Mouse (Mus musculus) left cerebral cortex, adult 11 months (tissue): ENCODE data around the gene Bglap2.
A peak's percentile ranks its signal among the peaks of the same experiment; 100 is the strongest.
"Not testable (repeated sequence)": the region's sequence is repeated elsewhere in the genome, so short reads cannot be mapped to it uniquely, and the experiment has no call there.

Source experiments
- DNase-seq: peaks from one replicate; pipeline ENCODE4 v3.0.0; 2022; ENCODE audit warnings: low spot score

Bglap2 gene

GRCm38 (mm10) chr3:88378599-88378998, at the start of gene Bglap2:
TSS of gene Bglap2 (minus strand) at chr3:88378699.
- DNase-seq: not testable (repeated sequence)

GRCm38 (mm10) chr3:88427342-88427905, 48.9 kb upstream of the Bglap2 start:
- DNase-seq: no peak

- no peak for DNase-seq
These were observed 47.4 kb upstream of the Bglap2 start for GRCm38 (mm10) chr3:88425708-88426420.

DNA sequence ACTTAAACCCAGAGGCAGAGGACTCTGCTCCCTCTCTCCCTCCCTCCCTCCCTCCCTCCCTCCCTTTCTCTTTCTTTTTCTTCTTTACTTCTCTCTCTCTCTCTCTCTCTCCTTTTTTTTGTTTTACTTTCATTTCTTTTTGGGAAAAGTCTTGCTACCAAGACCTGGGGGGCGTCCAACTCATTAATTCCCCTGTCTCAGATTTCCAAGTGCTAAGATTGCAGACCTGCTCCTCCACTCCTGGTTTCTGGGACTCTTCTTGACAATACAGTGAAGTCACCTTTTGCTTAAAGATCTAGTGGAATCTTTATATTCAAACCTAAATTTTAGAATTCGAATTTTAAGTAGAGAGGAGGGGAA, 46.8 kb upstream of the Bglap2 start:
- no peak for DNase-seq

DNA sequence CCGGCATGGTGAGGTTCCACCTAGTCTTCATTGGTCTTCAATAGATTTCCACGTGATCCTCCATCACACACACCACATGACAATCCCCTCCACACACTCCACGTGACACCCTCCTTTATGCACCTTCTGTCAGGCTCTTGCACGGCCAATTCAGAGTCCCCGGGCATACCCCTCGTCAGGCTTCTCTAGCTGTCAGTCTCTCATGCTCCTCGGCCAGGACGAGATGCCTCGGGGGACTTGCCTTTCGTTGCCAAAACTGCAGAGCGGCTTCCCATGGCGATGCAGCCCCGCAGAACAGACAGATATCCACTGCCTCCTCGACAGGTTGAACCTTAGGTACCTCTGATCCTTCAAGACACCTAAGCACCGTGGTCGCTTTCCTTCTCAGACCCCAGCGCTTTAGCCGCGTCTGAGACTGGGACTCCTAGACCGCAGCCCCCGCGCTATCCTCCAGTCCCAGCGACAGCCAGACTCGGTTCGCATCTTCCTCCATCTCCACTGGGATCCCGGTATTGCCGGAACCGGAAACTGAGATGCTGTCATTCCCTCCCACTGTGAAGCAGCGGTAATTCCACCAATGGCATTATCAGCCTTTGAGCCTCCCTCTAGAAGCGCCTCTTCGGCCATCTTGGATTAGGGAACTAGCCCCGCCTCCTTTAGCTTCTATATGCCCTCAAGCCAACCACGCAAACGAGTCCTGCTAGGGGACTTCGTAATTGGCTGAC, 46.3 kb upstream of the Bglap2 start, which contains the start of gene Slc25a44:
Gene Slc25a44, minus strand, starts transcription at position 535 of the 725 bp plus-strand sequence.
- peak; percentile 93 for DNase-seq

GRCm38 (mm10) chr3:88422020-88422720, 43.7 kb upstream of the Bglap2 start:
- no peak for DNase-seq

DNA sequence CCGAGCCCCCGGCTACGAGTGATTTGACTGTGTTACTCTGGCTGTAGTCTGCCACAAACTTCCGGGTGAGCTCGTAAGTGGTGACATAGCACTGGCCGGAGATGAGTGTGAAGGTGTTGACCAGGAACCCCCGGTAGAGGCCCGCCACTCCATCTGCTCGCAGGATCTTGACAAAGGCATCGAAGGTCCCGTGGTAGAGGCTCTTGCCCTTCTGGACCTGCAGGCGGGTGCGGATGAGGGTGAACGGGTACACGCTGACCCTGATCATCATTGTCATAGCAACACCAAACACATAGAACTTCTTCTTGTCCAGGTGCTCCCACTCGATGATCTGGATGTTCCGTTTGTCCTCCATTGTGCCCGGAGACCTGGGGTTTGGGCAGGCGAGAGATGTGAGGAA, 42.3 kb upstream of the Bglap2 start:
- no peak for DNase-seq

GRCm38 (mm10) chr3:88418016-88418415, 39.5 kb upstream of the Bglap2 start:
- no peak for DNase-seq

DNA sequence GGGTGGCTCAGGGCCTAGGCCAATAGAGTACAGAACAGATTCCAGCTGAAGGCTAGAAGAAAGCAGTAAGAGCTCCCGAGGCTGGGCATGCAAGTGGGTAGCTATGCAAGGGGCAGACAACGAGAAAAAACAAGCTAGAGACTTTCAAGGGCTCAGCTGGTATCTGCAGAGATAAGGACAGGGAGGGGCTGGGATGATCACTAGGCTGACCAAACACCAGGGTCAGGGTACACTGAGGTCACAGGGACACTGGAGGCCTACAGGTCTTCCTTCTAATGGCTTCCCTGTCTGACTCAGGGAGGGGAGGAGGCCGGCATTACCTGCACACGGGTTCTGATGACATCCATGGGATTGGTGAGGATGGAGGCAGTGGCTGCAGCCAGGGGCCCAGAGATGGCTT, 37.2 kb upstream of the Bglap2 start:
- DNase-seq: no peak

DNA sequence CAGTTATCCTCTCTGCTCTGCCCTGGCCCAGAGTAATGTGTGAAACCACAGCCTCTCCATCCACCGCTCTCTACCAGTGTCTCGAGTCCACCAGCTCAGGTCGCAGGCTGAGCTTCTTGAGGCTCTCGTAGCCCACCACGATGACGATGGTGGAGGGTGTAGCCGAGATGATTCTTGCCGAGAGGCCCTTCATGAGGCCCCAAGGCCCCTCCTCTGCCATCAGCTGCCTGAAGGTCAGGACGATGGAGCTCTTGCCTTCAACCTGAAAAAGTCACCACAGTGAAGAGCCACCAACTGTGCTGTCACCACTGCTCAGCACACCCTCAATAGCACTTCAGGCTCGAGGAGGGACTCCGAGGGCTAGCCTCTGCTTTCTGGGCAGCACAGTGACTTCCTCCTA, 34.1 kb upstream of the Bglap2 start:
- DNase-seq: no peak

DNA sequence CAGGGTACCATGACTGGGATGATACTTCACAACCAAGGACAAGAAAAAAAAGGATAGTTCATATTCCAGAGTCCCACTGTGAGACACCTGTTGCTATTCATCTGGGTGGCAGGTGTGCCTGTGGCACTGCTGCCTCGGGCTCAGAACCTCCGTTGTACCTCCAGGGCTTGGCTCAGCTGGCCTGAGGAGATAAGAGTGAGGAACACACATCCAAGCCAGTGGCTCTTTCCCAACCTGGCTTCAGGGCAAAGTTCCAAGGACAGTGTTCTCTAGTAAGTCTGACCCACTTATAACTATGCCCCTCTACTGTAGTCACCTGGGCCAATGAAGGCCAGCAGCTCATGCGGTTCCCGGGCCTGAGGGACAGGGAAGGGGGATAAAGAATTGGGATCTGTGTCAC, 33.2 kb upstream of the Bglap2 start:
- DNase-seq: no peak

DNA sequence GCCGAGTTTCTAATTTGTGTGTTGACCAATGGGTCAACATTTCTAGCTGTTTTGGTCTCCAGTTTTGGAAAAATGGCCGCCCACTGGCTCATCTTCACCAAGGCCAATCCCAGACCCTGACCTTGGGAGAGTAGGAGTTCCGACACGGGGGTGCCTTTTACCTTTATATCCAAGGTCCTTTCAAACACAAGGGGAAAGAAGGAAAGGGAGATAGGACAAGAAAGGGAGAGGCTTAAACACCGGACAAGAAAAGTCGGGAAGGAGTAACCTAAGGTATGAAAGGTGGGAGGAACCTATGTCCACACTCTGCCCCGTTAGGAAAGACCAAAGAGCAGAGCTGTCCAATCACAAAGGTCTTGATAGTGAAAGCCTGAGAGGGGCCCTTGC, 32.1 kb upstream of the Bglap2 start:
- DNase-seq: no peak

- DNase-seq: peak; percentile 89
These were observed 31.5 kb upstream of the Bglap2 start, which contains the start of gene Pmf1 for GRCm38 (mm10) chr3:88409741-88410644. TSS of gene Pmf1 (minus strand) at chr3:88410331.

GRCm38 (mm10) chr3:88408953-88409352, 30.5 kb upstream of the Bglap2 start:
- no peak for DNase-seq

- DNase-seq: no peak
These were observed 29.0 kb upstream of the Bglap2 start for GRCm38 (mm10) chr3:88407529-88407928.

DNA sequence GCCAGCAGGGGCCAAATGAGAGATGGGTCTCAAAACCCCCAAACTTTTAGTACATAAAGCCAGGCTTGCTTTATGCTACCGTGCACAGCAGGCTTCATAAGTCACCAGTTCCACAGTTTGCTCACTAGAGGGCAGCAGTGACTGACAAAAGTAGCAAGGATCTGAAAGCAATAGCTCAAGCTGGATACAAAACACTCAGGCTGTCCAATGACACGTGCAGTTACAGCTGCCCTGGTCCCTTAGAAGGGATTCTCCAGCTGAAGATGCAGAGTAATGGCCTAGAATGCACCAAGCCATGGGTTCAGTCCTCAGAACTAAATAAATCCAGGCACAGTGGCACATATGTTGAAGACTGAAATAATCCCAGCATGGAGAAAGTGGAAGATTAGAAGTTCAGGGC, 28.6 kb upstream of the Bglap2 start:
- DNase-seq: peak; percentile 59

GRCm38 (mm10) chr3:88403522-88404230, 25.2 kb upstream of the Bglap2 start:
- no peak for DNase-seq

DNA sequence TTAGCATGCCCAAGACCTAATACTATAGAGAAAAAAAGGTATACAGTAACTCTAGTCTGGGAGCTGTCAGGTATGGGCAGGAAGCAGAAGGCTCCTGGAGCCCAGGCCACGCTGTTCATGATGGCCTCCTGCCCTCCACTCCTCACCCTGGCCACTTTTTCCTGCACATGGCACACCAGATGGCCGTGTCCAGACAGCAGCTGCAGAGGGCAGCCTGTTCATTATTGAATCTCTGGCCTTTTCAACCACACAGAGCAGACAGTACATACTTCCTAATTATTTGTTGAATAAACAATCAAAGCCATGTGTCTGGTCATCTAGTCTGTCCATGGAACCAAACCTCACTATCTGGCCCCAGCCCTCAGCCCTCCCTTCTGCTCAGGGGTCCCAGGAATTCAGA, 20.2 kb upstream of the Bglap2 start:
- no peak for DNase-seq

GRCm38 (mm10) chr3:88395742-88396141, 17.2 kb upstream of the Bglap2 start:
- DNase-seq: no peak

GRCm38 (mm10) chr3:88395288-88395687, 16.8 kb upstream of the Bglap2 start:
- DNase-seq: no peak
